Mouse (Mus musculus): ENCODE results near the gene Fam90a1b. TPM values are rescaled to one million over a fixed set of nuclear protein-coding genes. Genes with fewer than 3 reads are reported as not detected.
"Not testable (repeated sequence)": the region's sequence is repeated elsewhere in the genome, so short reads cannot be mapped to it uniquely, and the experiment has no call there.

Fam90a1b gene
- total RNA-seq (2021): under 1 TPM; 0.19 to 0.20 TPM

DNA sequence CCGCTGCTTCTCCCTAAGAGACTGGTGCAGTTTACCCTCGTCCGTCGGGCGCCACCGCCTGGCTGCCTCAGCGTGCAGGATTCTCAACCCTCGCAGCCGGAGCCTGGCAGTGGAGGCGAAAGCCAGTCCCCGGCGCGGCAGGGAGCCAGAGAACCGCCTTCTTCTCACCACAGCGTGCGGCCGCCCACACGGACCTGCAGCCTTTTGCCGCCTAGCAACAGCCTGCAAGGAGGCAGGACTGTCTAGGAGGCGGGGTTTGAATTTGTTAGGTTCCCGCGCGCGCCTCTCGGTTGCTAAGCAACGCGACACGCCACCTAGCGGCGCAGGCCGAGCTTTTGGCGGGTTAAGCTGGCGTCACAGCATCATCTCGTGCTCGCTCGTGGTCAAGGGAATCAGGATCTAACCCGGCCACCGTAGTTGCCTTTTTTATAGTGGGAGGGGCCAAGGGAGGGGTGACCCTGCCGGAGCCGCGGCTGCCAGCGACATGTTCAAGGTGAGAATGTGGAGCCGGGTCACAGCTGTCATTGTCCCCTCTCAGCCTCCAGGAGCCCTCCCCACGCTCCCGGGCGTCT is at the start of gene Fam90a1b, which contains the start of gene Apoo:
Gene Fam90a1b, minus strand, starts transcription at position 108 of the 572 bp plus-strand sequence.
Gene Apoo, plus strand, starts transcription at position 448 of the 572 bp plus-strand sequence.
- DNase-seq (ENCODE audit: extremely low spot score in 1 of 2, low spot score in 1 of 2): peak; percentile 80 to 90

DNA sequence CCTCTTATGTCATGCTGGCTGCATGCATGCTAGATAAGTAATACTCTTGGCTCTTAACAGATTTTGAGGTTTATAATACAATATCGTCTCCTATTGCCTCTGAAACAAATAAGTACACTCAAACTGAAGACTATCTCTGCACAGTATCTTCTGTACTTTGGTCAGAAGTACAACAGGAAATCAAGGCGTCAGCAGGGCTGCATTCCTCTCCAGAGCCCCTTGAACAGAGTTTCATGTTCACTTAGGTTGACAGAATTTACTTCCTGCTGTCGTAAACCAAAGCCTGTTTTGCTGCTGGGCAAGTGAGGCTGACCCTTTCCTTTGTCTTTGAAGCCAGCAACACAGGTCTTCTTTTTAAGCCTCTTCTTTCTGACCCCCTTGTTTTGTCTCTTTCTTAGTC is 42.4 kb upstream of the Fam90a1b start:
- DNase-seq (ENCODE audit: extremely low spot score in 1 of 2, low spot score in 1 of 2): no peak

DNA sequence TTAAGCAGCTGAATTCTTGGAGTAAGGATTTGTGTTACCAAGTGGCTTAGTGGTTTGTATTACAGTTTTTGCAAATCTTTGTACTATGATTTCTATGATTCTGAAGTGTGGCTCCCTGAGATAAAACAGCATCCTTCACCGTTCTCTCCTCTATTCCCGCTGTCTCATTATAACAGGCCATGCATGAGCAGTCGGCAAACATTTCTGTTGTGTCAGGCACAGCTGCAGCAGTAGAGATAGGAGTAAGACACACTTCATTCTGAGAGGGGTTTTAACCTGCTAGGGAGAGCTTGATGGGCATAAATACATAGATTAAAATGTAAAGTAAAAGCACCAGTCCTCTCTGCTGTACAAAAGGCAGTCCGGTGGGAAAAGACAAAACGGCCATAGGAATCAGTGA is 12.2 kb upstream of the Fam90a1b start:
- no peak for DNase-seq (ENCODE audit: extremely low spot score in 1 of 2, low spot score in 1 of 2)

DNA sequence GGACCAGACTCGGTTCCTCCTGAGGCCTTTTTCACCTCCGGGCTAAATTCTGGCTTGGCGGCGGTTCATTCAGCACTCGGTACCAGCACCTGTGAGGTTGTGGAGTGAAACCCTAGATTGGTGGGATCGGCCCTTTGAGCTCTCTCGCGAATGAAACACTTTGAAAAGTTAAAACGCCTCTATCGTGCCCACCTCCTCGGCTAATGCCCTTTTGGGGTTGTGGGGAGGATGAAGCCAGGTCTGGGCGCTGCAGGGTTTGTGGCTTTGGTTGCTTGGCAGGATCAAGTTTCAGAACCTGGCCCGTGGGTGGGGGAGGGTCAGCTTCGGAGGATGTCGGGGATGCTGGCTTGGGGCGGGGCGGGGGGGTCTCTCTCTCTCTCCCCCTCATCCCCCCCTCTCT is 671 bp upstream of the Fam90a1b start:
- DNase-seq (ENCODE audit: extremely low spot score in 1 of 2, low spot score in 1 of 2): no peak

DNA sequence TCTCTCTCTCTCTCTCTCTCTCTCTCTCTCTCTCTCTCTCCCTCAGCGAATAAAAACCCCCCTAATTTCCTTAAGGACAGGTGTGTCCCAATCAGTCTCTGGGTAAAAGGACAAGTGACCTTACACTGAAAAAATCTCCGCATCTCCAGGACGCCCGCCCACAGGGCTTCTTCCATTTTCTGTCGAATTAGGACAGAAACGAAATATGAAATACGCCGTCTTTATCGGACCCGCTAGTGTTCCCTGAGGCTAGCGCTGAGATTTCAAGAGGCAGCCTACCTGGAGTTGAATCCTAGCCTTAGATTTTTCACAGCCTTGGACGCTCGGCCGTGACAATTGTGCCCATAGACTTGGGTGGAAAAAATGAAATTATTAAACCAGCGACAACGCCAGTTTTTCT is 548 bp downstream of the Fam90a1b start:
- DNase-seq (ENCODE audit: extremely low spot score in 1 of 2, low spot score in 1 of 2): peak; percentile 3 to 10

DNA sequence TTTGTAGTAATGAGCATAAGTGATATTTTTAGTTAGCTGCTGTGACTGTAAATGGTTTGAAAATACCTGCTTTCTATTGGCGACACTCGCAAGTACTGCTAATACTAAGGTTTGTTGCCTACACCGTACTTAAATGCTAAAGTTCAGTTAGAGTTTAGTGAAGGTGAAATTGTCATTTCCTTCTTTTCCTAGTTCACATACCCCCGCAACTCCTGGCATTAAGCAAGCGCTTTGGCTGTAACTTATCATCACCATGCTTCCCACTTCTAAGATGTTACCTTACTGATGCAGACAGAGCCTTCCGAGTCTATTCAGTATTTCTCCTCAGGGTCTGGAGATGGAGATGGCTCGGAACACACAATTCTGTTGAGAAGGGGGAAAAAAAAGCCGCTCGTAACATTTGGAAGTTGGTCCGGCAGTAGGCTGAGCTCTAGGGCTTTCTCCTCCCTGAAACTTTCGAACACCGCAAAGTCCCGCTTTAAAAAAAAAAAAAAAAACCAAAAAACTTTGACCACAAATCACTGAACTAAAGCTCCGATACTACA is 1.1 kb downstream of the Fam90a1b start:
- DNase-seq (ENCODE audit: extremely low spot score in 1 of 2, low spot score in 1 of 2): no peak

DNA sequence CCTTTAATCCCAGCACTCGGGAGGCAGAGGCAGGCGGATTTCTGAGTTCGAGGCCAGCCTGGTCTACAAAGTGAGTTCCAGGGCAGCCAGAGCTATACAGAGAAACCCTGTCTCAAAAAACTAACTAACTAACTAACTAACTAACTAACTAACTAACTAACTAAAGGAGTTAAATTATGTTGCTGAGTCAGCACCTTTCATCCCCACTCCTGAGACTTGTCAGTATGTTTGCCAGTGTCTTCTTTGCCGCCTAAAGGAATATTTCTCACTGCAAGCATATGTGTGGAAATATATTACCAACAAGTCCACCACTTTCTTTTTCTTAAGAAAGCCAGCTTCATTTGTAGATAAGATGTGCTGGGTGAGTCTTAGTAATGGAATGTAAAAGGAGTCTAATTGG is 22.9 kb downstream of the Fam90a1b start:
- DNase-seq (ENCODE audit: extremely low spot score in 1 of 2, low spot score in 1 of 2): not testable (repeated sequence)

DNA sequence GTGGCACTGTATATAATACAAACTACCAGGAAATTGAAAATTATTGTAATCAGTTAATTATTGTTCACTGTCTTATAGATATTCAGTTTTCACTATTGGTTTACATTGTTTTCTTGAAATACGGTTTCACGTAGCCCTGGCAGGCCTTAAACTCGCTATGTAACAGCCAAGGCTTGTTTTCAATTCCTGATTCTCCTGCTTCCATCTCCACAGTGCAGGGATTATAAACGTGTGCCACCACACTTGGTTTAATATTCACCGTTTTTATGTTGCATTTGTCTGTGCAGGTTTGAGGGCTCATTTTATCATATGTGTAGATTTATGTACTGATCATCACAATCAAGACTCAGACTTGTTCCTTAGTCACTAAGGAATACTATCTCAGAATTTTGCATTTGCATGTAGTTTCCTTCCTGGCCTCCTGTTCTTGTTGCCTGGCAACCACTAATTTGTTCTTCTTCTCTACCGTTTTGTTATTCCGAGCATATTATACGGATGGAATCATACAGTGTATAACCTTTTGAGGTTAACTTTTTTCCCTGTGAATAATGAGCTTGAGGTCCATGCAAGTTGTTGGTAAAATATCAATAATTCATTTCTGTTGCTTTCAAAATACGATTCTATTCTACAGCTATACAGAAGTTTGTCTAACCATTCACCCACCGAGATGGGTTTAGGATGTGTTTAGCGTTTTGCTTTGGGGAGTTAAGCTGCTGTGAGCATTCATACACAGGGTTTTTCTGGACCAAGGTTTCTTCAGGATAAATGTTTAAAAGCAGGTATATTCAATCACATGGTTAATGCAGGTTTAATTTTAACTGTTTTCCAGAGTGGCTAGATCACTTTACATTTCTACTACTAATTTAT is 45.3 kb downstream of the Fam90a1b start:
- DNase-seq (ENCODE audit: extremely low spot score in 1 of 2, low spot score in 1 of 2): no peak

Small RNA genes within 50 kb of the gene (microRNA-seq; reads per million reads assigned to microRNA genes)
- gene Gm44477: 0 reads per million in 2 experiments

Other genes starting within 250 kb of the Fam90a1b start
- 10 to 100 TPM; 25.3 to 31.6 TPM for gene Zfx, start 243.1 kb downstream of the Fam90a1b start, total RNA-seq (2021)
- gene Eif2s3x, start 153.9 kb downstream of the Fam90a1b start, total RNA-seq (2021): 100 to 1,000 TPM in 1 of 2 experiments, 10 to 100 TPM in 1; 99.8 to 162 TPM
- gene Klhl15, start 132.2 kb downstream of the Fam90a1b start, total RNA-seq (2021): 10 to 100 TPM; 27.2 to 32.4 TPM
- 10 to 100 TPM; 68.3 to 71.4 TPM for gene Apoo, start 340 bp upstream of the Fam90a1b start, total RNA-seq (2021)
- gene Maged1, start 175.4 kb upstream of the Fam90a1b start, total RNA-seq (2021): 100 to 1,000 TPM; 485 to 545 TPM

Data from layer of hippocampus, postnatal 25 days (tissue).